Mouse (Mus musculus) forebrain, embryonic 16.5 days (tissue): Measurements from ENCODE around the gene Bean1. TPM values are rescaled to one million over a fixed set of nuclear protein-coding genes. Genes with fewer than 3 reads are reported as not detected.

ENCODE experiments used
- ATAC-seq: fragments of 200-750 bp; cut with Nextera tagmentation; 2 replicates; pipeline ENCODE4 v1.8.0; 2017; ENCODE audit warnings: mild to moderate bottlenecking, moderate library complexity
- H3K27ac ChIP-seq: fragments of 300-500 bp; sonication (generic); 2 replicates; pipeline ENCODE4 v1.5.1; 2014; ENCODE audit warnings: low read length, control low read depth
- H3K27me3 ChIP-seq: fragments of 300-500 bp; sonication (generic); replicated peaks from 2 replicates; pipeline ENCODE4 v1.6.1; 2014; ENCODE audit warnings: low read length; ENCODE audit not compliant: control insufficient read depth, insufficient read depth
- H3K36me3 ChIP-seq: fragments of 300-500 bp; sonication (generic); 2 replicates; pipeline ENCODE4 v1.6.1; 2014; ENCODE audit not compliant: control insufficient read depth, insufficient read depth
- H3K4me1 ChIP-seq: fragments of 300-500 bp; sonication (generic); replicated peaks from 2 replicates; pipeline ENCODE4 v1.6.1; 2014; ENCODE audit warnings: low read length; ENCODE audit not compliant: control insufficient read depth, insufficient read depth
- H3K4me2 ChIP-seq: fragments of 300-500 bp; sonication (generic); 2 replicates; pipeline ENCODE4 v1.6.1; 2014; ENCODE audit warnings: mild to moderate bottlenecking, low read length, control low read depth
- H3K4me3 ChIP-seq: fragments of 300-500 bp; sonication (generic); replicated peaks from 2 replicates; pipeline ENCODE4 v1.5.1; 2014; ENCODE audit warnings: mild to moderate bottlenecking, low read length, control low read depth
- H3K9ac ChIP-seq: fragments of 300-500 bp; sonication (generic); replicated peaks from 2 replicates; pipeline ENCODE4 v1.6.1; 2014; ENCODE audit warnings: low read depth, low read length, control low read depth
- H3K9me3 ChIP-seq: fragments of 300-500 bp; sonication (generic); 2 replicates; pipeline ENCODE4 v1.6.1; 2016; ENCODE audit warnings: low read length; ENCODE audit not compliant: control insufficient read depth
- WGBS: fragments of 180-500 bp; shearing (Covaris S2); extraction: QIAGEN DNeasy Blood & Tissue Kit; methylation state at CpG from one replicate; pipeline ENCODE4 v1.1.7; 2014; 5-methylcytosine and 5-hydroxymethylcytosine counted together
- polyA plus RNA-seq: library from polyadenylated mRNA; unstranded; fragments of >200 nt; fragmentation: Nextera tagmentation; extraction: Ambion mirVana; gene quantifications from 2 replicates; pipeline ENCODE4 v1.2.1, GENCODE M21; 2015

Bean1 gene
- polyA plus RNA-seq, 1 experiment from 2014 or later = 3.1 TPM

DNA sequence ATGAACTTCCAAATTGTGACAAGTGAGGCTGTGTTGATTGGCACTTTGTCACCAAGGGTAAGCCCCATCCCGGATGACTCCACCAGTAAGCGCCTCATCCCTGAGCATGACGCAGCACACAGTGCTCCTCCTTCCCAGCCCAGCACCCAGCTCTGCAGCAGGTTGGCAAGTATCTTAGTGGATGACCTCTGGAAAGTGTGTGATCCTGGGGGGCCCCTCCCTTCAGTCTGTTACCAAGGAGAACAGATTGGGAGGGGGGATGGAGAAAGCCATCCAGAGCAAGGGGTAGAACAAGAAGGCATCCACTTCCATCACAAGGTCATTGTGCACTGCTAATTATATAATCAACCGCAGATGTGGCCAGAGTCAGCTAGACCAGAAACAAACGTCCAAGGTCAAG, 9.5 kb upstream of the Bean1 start:
- no peaks in the 10 kb centered on the region for H3K4me1 ChIP-seq
- no peak overlapping the region for H3K4me3 ChIP-seq
- ATAC-seq = no peak
- no peaks in the 10 kb centered on the region for H3K36me3 ChIP-seq
- no peak overlapping the region for H3K9ac ChIP-seq
- H3K4me2 ChIP-seq = no peak overlapping the region
- H3K27ac ChIP-seq = no peak overlapping the region
- H3K27me3 ChIP-seq = no peaks in the 10 kb centered on the region
- 77% methylated on average over 5 of the region's 5 CpGs for WGBS
- no peaks in the 10 kb centered on the region for H3K9me3 ChIP-seq

DNA sequence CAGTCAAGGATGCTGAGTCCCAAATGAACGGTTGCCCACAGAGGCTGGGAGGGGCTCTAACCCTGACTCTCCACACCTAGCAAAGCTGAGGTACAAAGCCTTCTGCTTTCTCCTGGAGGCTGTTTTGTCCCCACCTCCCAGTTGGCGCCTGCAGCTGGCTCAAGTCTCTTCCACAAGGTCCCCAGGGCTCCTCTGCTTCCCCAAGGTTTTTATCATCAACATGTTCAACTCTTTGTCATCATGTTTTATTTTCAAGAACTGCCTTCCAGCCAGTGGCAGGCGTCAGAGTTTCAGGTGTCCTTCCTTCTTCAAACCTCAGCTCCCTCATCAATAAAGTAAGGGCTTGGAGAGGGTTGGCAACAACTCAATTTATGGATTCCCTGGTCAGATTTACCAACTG, 781 bp upstream of the Bean1 start:
- H3K4me2 ChIP-seq = no peak overlapping the region
- no peak for ATAC-seq
- 88% methylated on average over 3 of the region's 3 CpGs for WGBS

DNA sequence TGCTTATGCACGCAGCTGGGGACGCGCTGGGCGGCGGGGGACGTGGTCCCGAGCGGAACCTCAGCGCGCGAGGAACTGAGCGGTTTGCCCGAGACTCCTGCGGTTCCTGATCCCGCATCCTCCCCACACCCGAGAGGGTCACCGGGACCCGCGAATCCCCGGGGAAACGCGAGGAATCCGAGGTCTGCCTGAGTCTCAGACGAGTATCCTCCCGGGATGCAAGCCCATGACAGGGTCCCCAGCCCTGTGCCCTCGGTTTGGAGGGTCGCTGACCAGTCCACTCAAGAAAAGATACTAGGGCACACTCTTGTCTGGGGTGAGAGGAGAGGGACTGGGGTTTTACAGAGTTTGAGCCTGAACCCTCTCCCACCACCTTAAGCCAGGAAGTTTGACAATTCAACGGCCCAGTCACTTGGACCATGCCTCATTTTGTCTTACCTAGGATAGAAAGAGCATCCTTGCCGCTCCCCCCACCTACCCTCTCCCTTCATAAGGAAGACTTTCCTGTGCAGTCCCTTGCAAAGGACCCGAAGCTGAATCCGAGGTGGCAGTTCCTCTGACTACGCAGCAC, 893 bp downstream of the Bean1 start:
- Histone ChIP-seq H3K9me3 (no peaks in the 10 kb centered on the region), H3K36me3 (no peaks in the 10 kb centered on the region), H3K4me3 (peak overlapping the region; percentile 57), H3K4me2 (peak overlapping the region; percentile 84), H3K9ac (peak overlapping the region; percentile 81), H3K27me3 (peaks cover 30% of the 10 kb centered on the region), H3K27ac (no peak overlapping the region), H3K4me1 (peaks cover 5% of the 10 kb centered on the region)
- 4% methylated on average over 32 of the region's 32 CpGs for WGBS
- no peak for ATAC-seq

More for the DNA sequence above, 781 bp upstream of the Bean1 start:
- Histone ChIP-seq H3K27me3 (peaks cover 30% of the 10 kb centered on the region), H3K4me3 (no peak overlapping the region), H3K9me3 (no peaks in the 10 kb centered on the region), H3K36me3 (no peaks in the 10 kb centered on the region), H3K27ac (no peak overlapping the region), H3K4me1 (peaks cover 5% of the 10 kb centered on the region), H3K9ac (no peak overlapping the region)

- H3K4me3 ChIP-seq = no peak overlapping the region
- H3K9me3 ChIP-seq = no peaks in the 10 kb centered on the region
- WGBS = 95% methylated on average over 6 of the region's 6 CpGs
- no peak overlapping the region for H3K9ac ChIP-seq
- H3K27me3 ChIP-seq = peaks cover 30% of the 10 kb centered on the region
- ATAC-seq = no peak
- no peaks in the 10 kb centered on the region for H3K36me3 ChIP-seq
- peaks cover 5% of the 10 kb centered on the region for H3K4me1 ChIP-seq
- H3K4me2 ChIP-seq = no peak overlapping the region
- H3K27ac ChIP-seq = no peak overlapping the region
These were observed 2.2 kb downstream of the Bean1 start for GRCm38 (mm10) chr8:104172420-104172819.

DNA sequence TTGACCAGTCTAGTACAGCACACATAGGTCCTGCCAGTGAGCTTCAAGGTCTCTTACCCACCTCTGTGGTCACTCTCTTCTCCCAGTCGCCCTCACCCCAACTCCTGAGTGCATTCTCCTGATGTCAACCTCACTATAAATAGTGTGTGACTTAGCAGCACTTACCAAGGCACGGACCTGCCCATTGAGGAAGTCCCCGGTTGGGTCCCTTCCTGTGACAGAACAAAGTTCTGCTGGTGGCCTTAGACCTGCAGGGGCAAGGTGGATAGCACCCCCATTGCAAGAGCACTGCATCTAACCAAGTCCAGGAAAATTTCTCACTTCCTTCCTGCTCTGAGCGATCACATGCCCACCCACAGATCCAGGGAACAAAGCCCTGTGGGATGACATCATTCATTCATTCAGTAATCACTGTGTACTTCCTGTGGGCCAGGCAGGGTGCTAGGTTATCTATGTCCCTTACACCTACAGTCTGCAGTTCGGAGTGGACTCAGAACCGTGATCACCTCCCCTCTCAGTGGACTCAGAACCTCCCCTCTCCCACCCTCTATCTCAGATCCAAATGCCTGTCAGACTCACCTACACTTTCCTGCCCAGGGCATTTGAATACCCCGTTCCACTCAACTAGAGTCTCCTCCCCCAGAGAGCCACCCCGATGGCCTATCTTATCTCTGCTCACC, 5.7 kb downstream of the Bean1 start:
- H3K36me3 ChIP-seq = no peaks in the 10 kb centered on the region
- H3K4me1 ChIP-seq = peaks cover 3% of the 10 kb centered on the region
- H3K27ac ChIP-seq = no peak overlapping the region
- H3K4me3 ChIP-seq = no peak overlapping the region
- H3K27me3 ChIP-seq = peaks cover 21% of the 10 kb centered on the region
- no peaks in the 10 kb centered on the region for H3K9me3 ChIP-seq
- no peak overlapping the region for H3K9ac ChIP-seq
- no peak for ATAC-seq
- WGBS = 85% methylated on average over 8 of the region's 8 CpGs
- H3K4me2 ChIP-seq = no peak overlapping the region

DNA sequence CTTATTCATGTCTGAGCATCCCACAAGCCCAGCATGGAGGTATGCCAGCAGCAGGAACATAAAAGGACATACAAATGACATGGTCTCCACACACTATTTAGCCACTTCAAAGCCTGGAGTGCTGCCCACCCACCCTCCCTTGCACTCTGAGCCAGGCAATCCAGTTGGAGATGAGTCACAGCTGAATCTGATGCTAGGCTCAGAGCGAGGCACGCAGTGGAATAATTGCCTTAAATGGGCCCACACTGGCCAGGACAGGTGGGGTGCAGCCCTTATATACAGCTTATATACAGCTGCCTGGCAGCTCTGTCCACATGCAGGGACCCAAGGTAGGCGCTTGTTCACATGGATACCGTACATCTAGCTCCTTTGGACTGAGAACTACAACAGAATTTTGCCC, 6.8 kb downstream of the Bean1 start:
- Histone ChIP-seq H3K27ac (no peak overlapping the region), H3K4me2 (no peak overlapping the region), H3K4me1 (no peaks in the 10 kb centered on the region), H3K4me3 (no peak overlapping the region), H3K9me3 (no peaks in the 10 kb centered on the region), H3K36me3 (no peaks in the 10 kb centered on the region), H3K27me3 (peaks cover 13% of the 10 kb centered on the region), H3K9ac (no peak overlapping the region)
- no peak for ATAC-seq
- 63% methylated on average over 4 of the region's 4 CpGs for WGBS

- WGBS = 31% methylated on average over 6 of the region's 6 CpGs
- H3K27me3 ChIP-seq = no peaks in the 10 kb centered on the region
- no peak for ATAC-seq
- no peaks in the 10 kb centered on the region for H3K9me3 ChIP-seq
- H3K9ac ChIP-seq = no peak overlapping the region
- no peak overlapping the region for H3K27ac ChIP-seq
- no peak overlapping the region for H3K4me3 ChIP-seq
- no peaks in the 10 kb centered on the region for H3K36me3 ChIP-seq
- no peaks in the 10 kb centered on the region for H3K4me1 ChIP-seq
- H3K4me2 ChIP-seq = no peak overlapping the region
These were observed 14.7 kb downstream of the Bean1 start for GRCm38 (mm10) chr8:104184905-104185304.

DNA sequence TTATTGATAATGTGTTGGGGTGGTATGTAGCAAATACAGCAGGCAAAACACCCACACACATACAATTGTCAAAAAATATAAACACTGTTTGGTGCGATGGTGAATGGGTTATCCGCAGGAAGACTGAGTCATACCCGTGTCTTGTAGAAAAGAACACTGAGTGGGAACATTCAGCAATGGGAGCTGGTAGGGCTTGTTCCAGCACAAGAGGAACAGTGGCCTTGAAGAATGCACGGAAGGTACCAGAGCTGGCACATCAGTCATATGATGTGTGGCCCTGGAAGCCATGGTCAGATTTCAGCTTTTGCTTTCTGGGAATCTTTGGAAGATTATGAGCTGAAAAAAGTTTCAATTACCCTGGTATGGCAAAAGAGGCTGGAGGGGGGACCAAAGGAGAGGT, 16.6 kb downstream of the Bean1 start:
- 92% methylated on average over 4 of the region's 4 CpGs for WGBS
- Histone ChIP-seq H3K9ac (no peak overlapping the region), H3K4me1 (no peaks in the 10 kb centered on the region), H3K27me3 (no peaks in the 10 kb centered on the region), H3K4me3 (no peak overlapping the region), H3K9me3 (no peaks in the 10 kb centered on the region), H3K27ac (no peak overlapping the region), H3K4me2 (no peak overlapping the region), H3K36me3 (no peaks in the 10 kb centered on the region)
- ATAC-seq = no peak

DNA sequence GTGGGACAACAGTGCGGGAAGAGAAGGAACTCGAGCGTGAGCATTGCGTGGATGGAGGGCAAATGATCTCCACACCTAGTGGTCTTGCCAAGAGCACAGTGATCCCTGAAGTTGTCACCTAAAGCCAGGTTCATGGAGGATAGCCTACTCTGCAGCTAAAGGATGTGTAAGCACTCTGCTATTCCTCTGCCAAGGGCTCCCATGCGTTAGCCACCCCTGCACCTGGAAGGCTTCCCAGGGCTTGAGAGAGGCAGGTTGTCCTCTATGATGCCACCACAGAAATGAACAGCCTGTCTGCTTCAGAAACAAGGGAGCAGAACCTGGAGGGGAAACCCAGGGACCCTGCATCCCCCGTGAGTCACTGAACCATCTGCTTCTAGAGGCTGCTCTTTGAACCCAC, 17.4 kb downstream of the Bean1 start:
- Histone ChIP-seq H3K27ac (no peak overlapping the region), H3K4me3 (no peak overlapping the region), H3K9me3 (no peaks in the 10 kb centered on the region), H3K27me3 (no peaks in the 10 kb centered on the region), H3K9ac (no peak overlapping the region), H3K36me3 (no peaks in the 10 kb centered on the region), H3K4me1 (no peaks in the 10 kb centered on the region), H3K4me2 (no peak overlapping the region)
- 89% methylated on average over 6 of the region's 6 CpGs for WGBS
- no peak for ATAC-seq
